Mouse (Mus musculus): ENCODE data around the gene Sema3b. TPM values are rescaled to one million over a fixed set of nuclear protein-coding genes. Genes with fewer than 3 reads are reported as not detected.

Sema3b gene
- total RNA-seq, 2 experiments from 2014 or later, result not detected

GRCm38 (mm10) chr9:107553541-107554318 lies 55.3 kb downstream of the Sema3b start:
- peak; percentile 6 for ATAC-seq (replicated peaks; ENCODE audit: low FRiP score, poor library complexity, severe bottlenecking)

- ATAC-seq (replicated peaks; ENCODE audit: low FRiP score, poor library complexity, severe bottlenecking), result no peak
Measured at GRCm38 (mm10) chr9:107552690-107553393, 56.2 kb downstream of the Sema3b start.

- no peak for ATAC-seq (replicated peaks; ENCODE audit: low FRiP score, poor library complexity, severe bottlenecking)
Measured at GRCm38 (mm10) chr9:107551890-107552355, 57.1 kb downstream of the Sema3b start.

GRCm38 (mm10) chr9:107551117-107551889 lies 57.7 kb downstream of the Sema3b start, which contains the start of gene Rassf1:
Gene Rassf1 (plus strand): TSS chr9:107551555.
- ATAC-seq (replicated peaks; ENCODE audit: low FRiP score, poor library complexity, severe bottlenecking), result 0 out of 2 replicates have a peak, but pooled peaks have one; percentile 34

GRCm38 (mm10) chr9:107550491-107551116 lies 58.4 kb downstream of the Sema3b start:
- ATAC-seq (replicated peaks; ENCODE audit: low FRiP score, poor library complexity, severe bottlenecking), result no peak

- no peak for ATAC-seq (replicated peaks; ENCODE audit: low FRiP score, poor library complexity, severe bottlenecking)
Measured at GRCm38 (mm10) chr9:107549297-107550074, 59.5 kb downstream of the Sema3b start.

GRCm38 (mm10) chr9:107548820-107549219 lies 60.2 kb downstream of the Sema3b start:
- ATAC-seq (replicated peaks; ENCODE audit: low FRiP score, poor library complexity, severe bottlenecking), result no peak

GRCm38 (mm10) chr9:107547957-107548356 lies 61.1 kb downstream of the Sema3b start:
- no peak for ATAC-seq (replicated peaks; ENCODE audit: low FRiP score, poor library complexity, severe bottlenecking)

Other genes starting within 250 kb of the Sema3b start
- gene Cacna2d2, start 209.6 kb downstream of the Sema3b start, total RNA-seq (2015; ENCODE audit: low replicate concordance), result 0.63 TPM in 1 of 2 replicates, not detected in the other
- gene Cacna2d2, start 209.6 kb downstream of the Sema3b start, total RNA-seq (2017; ENCODE audit: low replicate concordance), result not detected in 2 replicates
- 1.9 and 2.5 TPM in 2 replicates for gene Tmem115, start 75.3 kb downstream of the Sema3b start, total RNA-seq (2015; ENCODE audit: low replicate concordance)
- 5.9 and 6.0 TPM in 2 replicates for gene Tmem115, start 75.3 kb downstream of the Sema3b start, total RNA-seq (2017; ENCODE audit: low replicate concordance)
- 7.5 and 11.1 TPM in 2 replicates for gene Cyb561d2, start 67.0 kb downstream of the Sema3b start, total RNA-seq (2015; ENCODE audit: low replicate concordance)
- gene Cyb561d2, start 67.0 kb downstream of the Sema3b start, total RNA-seq (2017; ENCODE audit: low replicate concordance), result 4.7 and 6.7 TPM in 2 replicates
- 0.77 and 4.4 TPM in 2 replicates for gene Nprl2, start 67.0 kb downstream of the Sema3b start, total RNA-seq (2015; ENCODE audit: low replicate concordance)
- gene Nprl2, start 67.0 kb downstream of the Sema3b start, total RNA-seq (2017; ENCODE audit: low replicate concordance), result 1.3 and 10.1 TPM in 2 replicates
- not detected in 2 replicates for gene Zmynd10, start 61.9 kb downstream of the Sema3b start, total RNA-seq (2015; ENCODE audit: low replicate concordance)
- not detected in 2 replicates for gene Zmynd10, start 61.9 kb downstream of the Sema3b start, total RNA-seq (2017; ENCODE audit: low replicate concordance)
- gene Rassf1, start 57.7 kb downstream of the Sema3b start, total RNA-seq (2015; ENCODE audit: low replicate concordance), result 6.1 and 7.3 TPM in 2 replicates
- gene Rassf1, start 57.7 kb downstream of the Sema3b start, total RNA-seq (2017; ENCODE audit: low replicate concordance), result 14.8 TPM in 2 replicates
- gene Tusc2, start 46.0 kb downstream of the Sema3b start, total RNA-seq (2015; ENCODE audit: low replicate concordance), result 6.7 and 8.3 TPM in 2 replicates
- 4.7 and 5.3 TPM in 2 replicates for gene Tusc2, start 46.0 kb downstream of the Sema3b start, total RNA-seq (2017; ENCODE audit: low replicate concordance)
- gene Hyal2, start 41.3 kb downstream of the Sema3b start, total RNA-seq (2015; ENCODE audit: low replicate concordance), result 1.9 and 2.7 TPM in 2 replicates
- 3.9 and 4.9 TPM in 2 replicates for gene Hyal2, start 41.3 kb downstream of the Sema3b start, total RNA-seq (2017; ENCODE audit: low replicate concordance)
- 2.7 and 9.8 TPM in 2 replicates for gene Hyal1, start 32.3 kb downstream of the Sema3b start, total RNA-seq (2015; ENCODE audit: low replicate concordance)
- gene Hyal1, start 32.3 kb downstream of the Sema3b start, total RNA-seq (2017; ENCODE audit: low replicate concordance), result 4.2 and 7.4 TPM in 2 replicates
- gene Naa80, start 30.3 kb downstream of the Sema3b start, total RNA-seq (2015; ENCODE audit: low replicate concordance), result 13.4 and 20.2 TPM in 2 replicates
- 9.5 and 17.9 TPM in 2 replicates for gene Naa80, start 30.3 kb downstream of the Sema3b start, total RNA-seq (2017; ENCODE audit: low replicate concordance)
- 2.3 and 2.9 TPM in 2 replicates for gene Hyal3, start 28.4 kb downstream of the Sema3b start, total RNA-seq (2015; ENCODE audit: low replicate concordance)
- 1.1 and 1.4 TPM in 2 replicates for gene Hyal3, start 28.4 kb downstream of the Sema3b start, total RNA-seq (2017; ENCODE audit: low replicate concordance)
- 207 and 270 TPM in 2 replicates for gene Ifrd2, start 21.6 kb downstream of the Sema3b start, total RNA-seq (2015; ENCODE audit: low replicate concordance)
- gene Ifrd2, start 21.6 kb downstream of the Sema3b start, total RNA-seq (2017; ENCODE audit: low replicate concordance), result 204 and 217 TPM in 2 replicates
- 183 and 189 TPM in 2 replicates for gene Gnai2, start 26.1 kb upstream of the Sema3b start, total RNA-seq (2015; ENCODE audit: low replicate concordance)
- gene Gnai2, start 26.1 kb upstream of the Sema3b start, total RNA-seq (2017; ENCODE audit: low replicate concordance), result 162 and 183 TPM in 2 replicates
- gene Slc38a3, start 60.3 kb upstream of the Sema3b start, total RNA-seq (2015; ENCODE audit: low replicate concordance), result not detected in 2 replicates
- not detected in 2 replicates for gene Slc38a3, start 60.3 kb upstream of the Sema3b start, total RNA-seq (2017; ENCODE audit: low replicate concordance)
- gene Gnat1, start 70.5 kb upstream of the Sema3b start, total RNA-seq (2015; ENCODE audit: low replicate concordance), result not detected in 2 replicates
- gene Gnat1, start 70.5 kb upstream of the Sema3b start, total RNA-seq (2017; ENCODE audit: low replicate concordance), result not detected in 2 replicates
- gene Sema3f, start 101.2 kb upstream of the Sema3b start, total RNA-seq (2015; ENCODE audit: low replicate concordance), result not detected in 2 replicates
- not detected in 2 replicates for gene Sema3f, start 101.2 kb upstream of the Sema3b start, total RNA-seq (2017; ENCODE audit: low replicate concordance)
- gene Rbm5, start 161.8 kb upstream of the Sema3b start, total RNA-seq (2015; ENCODE audit: low replicate concordance), result 204 and 296 TPM in 2 replicates
- gene Rbm5, start 161.8 kb upstream of the Sema3b start, total RNA-seq (2017; ENCODE audit: low replicate concordance), result 507 and 635 TPM in 2 replicates

Data from erythroblast, adult 5-6 weeks (primary cell).